Mouse (Mus musculus): ENCODE data around the gene Gm17349. TPM values are rescaled to one million over a fixed set of nuclear protein-coding genes. Genes with fewer than 3 reads are reported as not detected.
A peak's percentile ranks its signal among the peaks of the same experiment; 100 is the strongest.

The Gm17349 gene
- polyA plus RNA-seq, 1 experiment from 2014 or later, result 3.0 TPM

- Histone ChIP-seq H3K36me3 (ENCODE audit: control insufficient read depth, insufficient read depth) (no peaks in the 10 kb centered on the region), H3K4me1 (replicated peaks; ENCODE audit: control insufficient read depth, insufficient read depth, low read length) (peaks cover 3% of the 10 kb centered on the region), H3K9ac (ENCODE audit: low read depth, low read length) (peak overlapping the region; percentile 17; the same call in 1 of the 2 replicates), H3K27ac (ENCODE audit: low read depth, low read length) (no peak overlapping the region), H3K4me3 (ENCODE audit: low read depth, low read length) (peak overlapping the region; percentile 38), H3K27me3 (replicated peaks; ENCODE audit: control insufficient read depth, insufficient read depth, low read length) (peaks cover 30% of the 10 kb centered on the region), H3K9me3 (ENCODE audit: control insufficient read depth) (no peaks in the 10 kb centered on the region), H3K4me2 (replicated peaks; ENCODE audit: low read depth) (peak overlapping the region; percentile 78)
- ATAC-seq, result peak; percentile 81
- 0 out of 2 replicates have a peak, but pooled peaks have one; percentile 7 for TF ChIP-seq CTCF (IDR thresholded peaks at IDR 0.05; ENCODE audit: low read depth)
- under 1% methylated on average over 51 of the region's 52 CpGs for WGBS
Observed at GRCm38 (mm10) chr15:99664600-99665451, 40.5 kb downstream of the Gm17349 start.

GRCm38 (mm10) chr15:99663964-99664599 is 41.2 kb downstream of the Gm17349 start:
- Histone ChIP-seq H3K9ac (ENCODE audit: low read depth, low read length) (no peak overlapping the region), H3K27ac (ENCODE audit: low read depth, low read length) (no peak overlapping the region), H3K9me3 (ENCODE audit: control insufficient read depth) (no peaks in the 10 kb centered on the region), H3K4me3 (ENCODE audit: low read depth, low read length) (peak overlapping the region; percentile 38), H3K36me3 (ENCODE audit: control insufficient read depth, insufficient read depth) (no peaks in the 10 kb centered on the region), H3K4me1 (replicated peaks; ENCODE audit: control insufficient read depth, insufficient read depth, low read length) (peaks cover 3% of the 10 kb centered on the region), H3K27me3 (replicated peaks; ENCODE audit: control insufficient read depth, insufficient read depth, low read length) (peaks cover 22% of the 10 kb centered on the region), H3K4me2 (replicated peaks; ENCODE audit: low read depth) (peak overlapping the region; percentile 78)
- TF ChIP-seq CTCF (IDR thresholded peaks at IDR 0.05; ENCODE audit: low read depth), result no peak
- ATAC-seq, result 0 out of 2 replicates have a peak, but pooled peaks have one; percentile 12
- WGBS, result 2% methylated on average over 17 of the region's 17 CpGs

- Histone ChIP-seq H3K4me2 (replicated peaks; ENCODE audit: low read depth) (no peak overlapping the region), H3K4me3 (ENCODE audit: low read depth, low read length) (no peak overlapping the region), H3K27ac (ENCODE audit: low read depth, low read length) (no peak overlapping the region), H3K9me3 (ENCODE audit: control insufficient read depth) (no peaks in the 10 kb centered on the region), H3K36me3 (ENCODE audit: control insufficient read depth, insufficient read depth) (no peaks in the 10 kb centered on the region), H3K9ac (ENCODE audit: low read depth, low read length) (no peak overlapping the region), H3K4me1 (replicated peaks; ENCODE audit: control insufficient read depth, insufficient read depth, low read length) (peaks cover 3% of the 10 kb centered on the region), H3K27me3 (replicated peaks; ENCODE audit: control insufficient read depth, insufficient read depth, low read length) (peaks cover 15% of the 10 kb centered on the region; the same call in 1 of the 2 replicates)
- ATAC-seq, result no peak
- TF ChIP-seq CTCF (IDR thresholded peaks at IDR 0.05; ENCODE audit: low read depth), result no peak
- WGBS, result 59% methylated on average over 7 of the region's 7 CpGs
Observed at GRCm38 (mm10) chr15:99662371-99662770, 42.9 kb downstream of the Gm17349 start.

GRCm38 (mm10) chr15:99661121-99661830 is 44.0 kb downstream of the Gm17349 start:
- Histone ChIP-seq H3K4me2 (replicated peaks; ENCODE audit: low read depth) (no peak overlapping the region), H3K4me1 (replicated peaks; ENCODE audit: control insufficient read depth, insufficient read depth, low read length) (peaks cover 3% of the 10 kb centered on the region), H3K9me3 (ENCODE audit: control insufficient read depth) (no peaks in the 10 kb centered on the region), H3K9ac (ENCODE audit: low read depth, low read length) (no peak overlapping the region), H3K27me3 (replicated peaks; ENCODE audit: control insufficient read depth, insufficient read depth, low read length) (peaks cover 12% of the 10 kb centered on the region; the same call in 1 of the 2 replicates), H3K27ac (ENCODE audit: low read depth, low read length) (no peak overlapping the region), H3K36me3 (ENCODE audit: control insufficient read depth, insufficient read depth) (no peaks in the 10 kb centered on the region), H3K4me3 (ENCODE audit: low read depth, low read length) (no peak overlapping the region)
- no peak for ATAC-seq
- TF ChIP-seq CTCF (IDR thresholded peaks at IDR 0.05; ENCODE audit: low read depth), result no peak
- WGBS, result 95% methylated on average over 15 of the region's 15 CpGs

- Histone ChIP-seq H3K4me2 (replicated peaks; ENCODE audit: low read depth) (no peak overlapping the region), H3K36me3 (ENCODE audit: control insufficient read depth, insufficient read depth) (no peaks in the 10 kb centered on the region), H3K27me3 (replicated peaks; ENCODE audit: control insufficient read depth, insufficient read depth, low read length) (peaks cover 4% of the 10 kb centered on the region; the same call in 1 of the 2 replicates), H3K9me3 (ENCODE audit: control insufficient read depth) (no peaks in the 10 kb centered on the region), H3K4me1 (replicated peaks; ENCODE audit: control insufficient read depth, insufficient read depth, low read length) (no peaks in the 10 kb centered on the region), H3K4me3 (ENCODE audit: low read depth, low read length) (no peak overlapping the region), H3K9ac (ENCODE audit: low read depth, low read length) (no peak overlapping the region), H3K27ac (ENCODE audit: low read depth, low read length) (no peak overlapping the region)
- 63% methylated on average over 2 of the region's 2 CpGs for WGBS
- TF ChIP-seq CTCF (IDR thresholded peaks at IDR 0.05; ENCODE audit: low read depth), result no peak
- no peak for ATAC-seq
Observed at GRCm38 (mm10) chr15:99658437-99658836, 46.9 kb downstream of the Gm17349 start.

- H3K9me3 ChIP-seq (ENCODE audit: control insufficient read depth), result no peaks in the 10 kb centered on the region
- ATAC-seq, result no peak
- H3K36me3 ChIP-seq (ENCODE audit: control insufficient read depth, insufficient read depth), result no peaks in the 10 kb centered on the region
- H3K4me2 ChIP-seq (replicated peaks; ENCODE audit: low read depth), result no peak overlapping the region
- no peaks in the 10 kb centered on the region for H3K27me3 ChIP-seq (replicated peaks; ENCODE audit: control insufficient read depth, insufficient read depth, low read length)
- no peaks in the 10 kb centered on the region for H3K4me1 ChIP-seq (replicated peaks; ENCODE audit: control insufficient read depth, insufficient read depth, low read length)
- 45% methylated on average over 9 of the region's 9 CpGs for WGBS
- H3K27ac ChIP-seq (ENCODE audit: low read depth, low read length), result no peak overlapping the region
- H3K9ac ChIP-seq (ENCODE audit: low read depth, low read length), result no peak overlapping the region
- no peak for TF ChIP-seq CTCF (IDR thresholded peaks at IDR 0.05; ENCODE audit: low read depth)
- H3K4me3 ChIP-seq (ENCODE audit: low read depth, low read length), result no peak overlapping the region
Observed at GRCm38 (mm10) chr15:99655956-99656355, 49.3 kb downstream of the Gm17349 start.

All from intestine, postnatal 0 days (tissue).